Mouse (Mus musculus): ENCODE measurements around the gene Gm17949.

DNA sequence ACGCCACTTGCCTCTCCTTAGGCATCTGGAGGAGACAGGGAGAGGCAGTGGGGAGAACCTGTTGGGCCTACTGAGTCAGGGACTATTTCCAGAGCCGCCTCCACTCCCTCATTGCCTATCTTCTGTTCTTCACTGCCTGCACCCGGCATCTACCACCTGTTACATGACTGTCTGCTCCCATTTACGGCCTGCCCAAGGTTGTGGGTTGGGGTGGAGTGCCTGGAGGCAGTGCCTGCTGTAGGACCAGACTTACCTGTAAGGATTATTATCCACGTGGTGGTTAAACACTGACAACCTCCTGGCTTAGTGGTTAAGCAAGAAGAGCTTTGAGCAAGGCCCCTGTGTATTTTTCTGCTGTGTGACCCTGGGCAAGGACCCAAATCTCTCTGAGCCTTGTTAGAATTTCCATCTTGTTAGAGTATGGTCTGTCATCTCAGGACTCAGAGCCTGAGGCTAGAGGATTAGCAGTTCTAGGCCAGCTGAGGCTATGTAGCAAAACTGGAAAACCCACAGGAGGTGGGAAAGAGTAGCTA is 36.5 kb upstream of the Gm17949 start:
- TF ChIP-seq POLR2A (IDR thresholded peaks at IDR 0.05; ENCODE audit: insufficient read depth, low read depth, low read length) (no peak), CTCF (IDR thresholded peaks at IDR 0.05) (no peak)

Measured in heart, adult 2 months (tissue).